Mouse (Mus musculus): ENCODE data around the gene Gabrr3.

Gene Gabrr3

GRCm38 (mm10) chr16:59469846-59470245, 62.7 kb downstream of the Gabrr3 start:
- DNase-seq (ENCODE audit: low spot score in 2 of 2) = no peak

GRCm38 (mm10) chr16:59471637-59472278, 64.6 kb downstream of the Gabrr3 start, which contains the start of gene Riox2:
Riox2 (plus strand) TSS chr16:59471775.
- DNase-seq (ENCODE audit: low spot score in 2 of 2) = peak; percentile 71 to 81

GRCm38 (mm10) chr16:59472546-59472945, 65.4 kb downstream of the Gabrr3 start:
- DNase-seq (ENCODE audit: low spot score in 2 of 2) = no peak

- peak; percentile 56 to 59 for DNase-seq (ENCODE audit: low spot score in 2 of 2)
These were observed 67.7 kb downstream of the Gabrr3 start for GRCm38 (mm10) chr16:59474788-59475187.

- no peak for DNase-seq (ENCODE audit: low spot score in 2 of 2)
These were observed 70.8 kb downstream of the Gabrr3 start for GRCm38 (mm10) chr16:59477955-59478354.

- no peak for DNase-seq (ENCODE audit: low spot score in 2 of 2)
These were observed 80.1 kb downstream of the Gabrr3 start for GRCm38 (mm10) chr16:59487239-59487638.

GRCm38 (mm10) chr16:59487975-59488548, 80.9 kb downstream of the Gabrr3 start:
- DNase-seq (ENCODE audit: low spot score in 2 of 2) = no peak

DNA sequence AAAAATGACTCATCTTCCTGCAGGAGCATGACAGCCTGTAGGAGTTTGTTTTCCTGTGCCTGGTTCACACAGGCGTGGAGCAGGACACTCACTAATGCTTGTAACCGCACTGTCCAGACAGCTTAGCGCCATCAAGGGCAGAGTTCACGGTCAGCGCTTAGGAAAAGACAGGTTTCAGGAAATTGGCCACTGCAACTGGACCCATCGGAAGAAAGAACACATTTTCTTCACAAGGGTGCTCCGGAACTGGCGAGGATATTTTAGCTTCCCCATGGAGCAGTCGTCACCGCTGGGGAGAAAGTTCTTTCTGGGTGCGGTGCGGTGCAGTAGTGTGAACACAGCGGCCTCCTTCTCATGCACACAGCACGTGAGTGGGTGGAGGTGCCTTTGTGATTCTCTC, 86.1 kb downstream of the Gabrr3 start:
- DNase-seq (ENCODE audit: low spot score in 2 of 2) = no peak

DNA sequence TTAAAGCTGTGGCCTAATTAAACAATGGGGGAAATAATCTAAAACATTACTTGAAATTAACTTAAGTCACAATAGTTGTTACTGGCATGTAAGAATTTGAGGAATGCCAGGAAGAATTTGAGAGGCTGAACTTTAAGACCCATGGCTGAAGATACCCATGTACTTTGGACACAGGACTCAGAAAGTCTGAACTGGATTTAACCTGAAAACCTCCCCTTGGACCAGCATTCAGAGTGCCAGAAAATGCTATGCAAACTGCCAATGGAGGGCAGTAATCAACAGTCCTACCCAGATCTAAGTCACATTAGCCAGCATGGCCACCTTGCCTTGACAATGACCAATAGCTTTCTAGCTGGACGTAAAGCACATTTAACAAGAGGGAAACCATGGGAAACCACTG, 90.8 kb downstream of the Gabrr3 start:
- DNase-seq (ENCODE audit: low spot score in 2 of 2) = no peak

DNA sequence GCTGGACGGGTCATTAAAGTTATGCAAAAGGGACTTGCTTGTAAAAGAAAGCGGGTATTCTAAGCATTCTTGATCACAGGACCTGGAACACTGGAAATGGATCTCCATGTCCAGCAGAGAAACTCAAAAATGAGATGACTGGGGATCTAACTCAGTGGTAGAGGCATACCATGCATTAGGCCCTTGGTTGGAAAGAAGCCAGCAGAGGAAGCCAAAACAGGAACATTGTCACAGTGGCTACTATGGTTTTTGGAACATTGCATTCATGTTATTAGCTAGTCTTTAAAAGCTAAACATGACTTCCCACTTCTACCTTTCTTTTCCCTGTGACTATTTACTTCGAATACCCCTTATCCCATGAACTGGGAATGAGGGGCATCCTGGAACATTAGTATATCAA, 92.0 kb downstream of the Gabrr3 start:
- DNase-seq (ENCODE audit: low spot score in 2 of 2) = no peak

DNA sequence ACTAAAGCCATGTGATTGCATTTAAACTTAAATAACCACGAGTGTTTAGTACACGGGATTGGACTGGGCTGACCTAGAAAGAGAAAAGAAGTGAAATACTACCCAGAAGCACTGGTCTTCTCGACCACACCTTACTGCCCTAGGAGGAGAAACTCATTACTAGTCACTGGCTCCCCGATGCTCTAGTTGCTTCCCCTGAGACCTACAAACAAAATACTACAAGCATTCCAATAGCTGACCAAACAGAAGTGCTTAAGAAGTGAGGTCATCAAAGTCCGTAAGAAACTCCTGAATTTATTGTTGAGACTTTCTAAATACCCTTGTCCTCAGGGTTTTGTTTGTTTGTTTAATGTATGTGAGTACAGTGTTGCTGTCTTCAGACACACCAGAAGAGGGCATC, 102.7 kb downstream of the Gabrr3 start:
- no peak for DNase-seq (ENCODE audit: low spot score in 2 of 2)

All from urinary bladder, postnatal 36 days (tissue).